Mouse (Mus musculus) layer of hippocampus, adult 18-20 months (tissue): ENCODE measurements around the gene Cyp3a13. TPM values are rescaled to one million over a fixed set of nuclear protein-coding genes. Genes with fewer than 3 reads are reported as not detected.
"Not testable (repeated sequence)": the region's sequence is repeated elsewhere in the genome, so short reads cannot be mapped to it uniquely, and the experiment has no call there.

Source experiments
- DNase-seq, 2 experiments: peaks; one replicate each; pipeline ENCODE4 v3.0.0; 2022; ENCODE audit warnings: low spot score in 2 of 2
- long read RNA-seq: library from polyadenylated mRNA; stranded (forward); transcript quantifications from one replicate; pipeline ENCODE4 v2.0.0, GENCODE M21; 2021
- total RNA-seq, 2 experiments: library from RNA; stranded (reverse); gene quantifications; 2 replicates each; pipeline ENCODE4 v1.2.3; 2021

The Cyp3a13 gene
- total RNA-seq = under 1 TPM; 0.15 to 0.25 TPM
- long read RNA-seq = 0 reads

DNA sequence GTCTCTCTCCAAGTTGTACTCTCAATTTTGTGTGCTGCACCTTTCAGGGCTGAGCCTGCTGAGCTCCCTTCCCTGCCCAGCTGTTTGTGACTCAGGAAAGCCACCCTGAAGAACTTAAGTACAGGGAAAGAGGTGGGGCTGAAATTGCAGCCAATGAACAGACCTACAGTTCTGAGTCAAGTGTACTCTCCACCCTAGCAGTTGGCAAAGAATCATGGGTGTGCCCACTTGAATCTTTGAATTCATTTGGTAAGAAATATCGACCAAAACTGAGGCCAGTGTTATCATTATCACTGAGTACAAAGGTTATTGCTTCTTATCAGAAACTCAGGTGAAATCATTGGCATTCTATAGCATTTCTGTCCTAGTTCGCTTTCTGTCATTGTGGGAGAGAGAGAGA is at the start of gene Cyp3a13:
Gene Cyp3a13, minus strand, starts transcription at position 88 of the 400 bp plus-strand sequence.
- no peak for DNase-seq

DNA sequence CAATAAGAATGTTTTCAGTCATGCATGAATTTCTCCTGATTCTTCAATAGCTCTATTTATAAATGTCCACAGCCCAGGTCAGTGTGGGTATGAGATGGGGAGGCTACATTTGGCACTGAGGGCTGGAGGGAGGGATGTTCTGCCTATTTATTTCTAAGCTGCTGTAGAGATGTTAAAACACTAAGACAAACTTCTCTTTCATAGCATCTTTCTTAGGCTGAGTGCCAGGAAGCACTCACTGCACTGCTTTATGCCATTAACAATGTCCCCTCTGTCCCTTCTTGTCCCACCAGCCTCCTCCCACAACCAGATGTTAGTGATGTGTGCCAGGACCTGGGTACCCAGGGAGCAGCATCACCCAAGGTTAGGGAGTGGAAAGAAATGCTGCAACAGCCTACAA is 45.1 kb upstream of the Cyp3a13 start:
- peak; percentile 11 to 70 for DNase-seq

DNA sequence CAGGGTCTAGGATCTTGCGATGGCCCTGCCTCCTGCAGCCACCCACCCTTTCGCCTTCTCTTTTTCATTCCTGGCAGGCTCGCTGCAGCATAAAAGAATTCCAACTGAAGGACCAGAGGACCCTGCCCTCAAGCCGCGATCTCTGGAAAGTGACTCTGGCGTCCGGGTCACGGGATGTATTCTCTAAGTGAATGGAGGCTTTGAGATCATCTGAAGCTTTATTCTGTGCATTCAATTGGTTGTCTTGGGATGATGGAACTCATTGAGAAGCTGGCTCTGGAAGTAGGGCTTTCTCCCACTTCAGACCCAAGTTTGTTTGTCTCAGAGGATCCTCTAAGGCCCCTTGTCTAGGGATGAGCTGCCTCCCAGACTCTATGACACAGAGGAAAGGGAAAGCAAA is 41.5 kb upstream of the Cyp3a13 start, which contains the start of gene Gjc3:
Gene Gjc3, minus strand, starts transcription at position 154 of the 400 bp plus-strand sequence.
- DNase-seq = peak in 1 of 2 experiments; percentile 22

DNA sequence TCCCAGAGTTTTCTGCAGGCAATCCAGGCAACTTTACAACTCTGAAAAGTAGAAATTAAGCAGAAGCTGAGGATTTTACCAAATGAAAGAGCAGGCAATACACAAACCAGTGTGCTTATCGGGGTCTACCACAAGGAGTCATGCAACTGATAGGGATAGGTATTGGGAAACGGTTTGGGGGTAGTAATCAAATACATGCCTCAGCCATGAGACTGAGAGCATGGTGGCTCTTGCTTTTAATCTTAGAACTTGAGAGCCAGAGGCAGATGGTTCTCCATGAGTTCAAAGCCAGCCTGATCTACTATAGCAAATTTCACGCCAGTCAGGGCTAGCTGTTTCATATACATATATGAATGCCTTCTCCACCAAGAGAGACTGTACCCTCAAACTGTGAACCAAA is 35.0 kb upstream of the Cyp3a13 start:
- DNase-seq = no peak

DNA sequence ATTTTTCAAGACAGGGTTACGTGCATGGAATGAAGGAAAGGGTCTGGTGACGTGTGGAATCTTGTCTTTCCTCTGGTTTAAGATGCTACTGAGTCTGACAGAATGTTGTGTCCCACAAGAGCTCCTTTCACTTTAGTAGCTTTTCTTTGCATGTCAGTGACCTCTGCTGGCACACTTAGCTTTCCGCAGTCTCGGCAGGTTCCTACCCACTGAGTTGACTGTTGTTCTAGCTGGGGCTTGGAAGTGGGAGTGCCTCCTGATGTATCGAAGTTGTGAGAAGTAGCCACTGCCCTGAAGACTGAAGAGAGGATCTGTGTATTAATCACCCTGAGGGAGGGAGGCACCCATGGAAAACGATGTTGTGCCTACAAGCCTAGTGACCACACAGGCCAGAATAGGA is 29.8 kb upstream of the Cyp3a13 start:
- DNase-seq = peak in 1 of 2 experiments; percentile 30

DNA sequence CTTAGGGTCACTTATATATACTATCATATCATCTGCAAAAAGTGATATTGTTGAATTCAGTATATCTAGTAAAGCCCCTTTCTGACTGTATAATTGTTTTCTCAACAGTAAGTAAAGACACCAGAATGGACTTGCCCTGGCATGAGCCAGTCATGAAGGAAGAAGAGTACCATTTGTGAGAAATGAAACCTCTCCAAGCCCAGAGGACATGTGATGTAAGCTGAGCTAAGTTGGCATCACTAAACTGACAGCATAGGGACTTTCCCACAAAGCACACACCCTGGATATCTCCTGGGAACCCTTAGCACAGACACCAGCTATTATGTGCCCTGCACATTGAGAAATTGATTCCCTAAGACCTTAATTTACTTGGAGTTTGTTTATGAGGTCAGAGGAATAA is 25.9 kb upstream of the Cyp3a13 start:
- DNase-seq = no peak

DNA sequence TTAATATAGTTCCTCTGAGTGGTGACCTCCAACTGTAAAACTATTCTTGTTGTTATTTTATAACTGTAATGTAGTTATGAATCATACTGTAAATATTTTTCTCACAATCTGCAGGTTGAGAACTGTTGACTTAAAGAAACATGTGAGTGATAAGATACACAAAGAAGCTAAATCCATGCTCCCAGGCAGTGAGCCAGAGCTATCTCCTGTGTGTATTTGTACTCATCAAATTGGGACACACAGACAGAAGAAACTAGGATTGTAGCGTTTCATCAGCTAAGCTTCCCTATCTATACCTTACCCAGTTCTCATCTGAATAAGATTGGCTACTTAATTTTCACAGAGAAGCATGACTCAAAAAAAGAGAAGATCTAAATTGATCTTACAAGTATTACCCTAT is 21.7 kb upstream of the Cyp3a13 start:
- DNase-seq = no peak

DNA sequence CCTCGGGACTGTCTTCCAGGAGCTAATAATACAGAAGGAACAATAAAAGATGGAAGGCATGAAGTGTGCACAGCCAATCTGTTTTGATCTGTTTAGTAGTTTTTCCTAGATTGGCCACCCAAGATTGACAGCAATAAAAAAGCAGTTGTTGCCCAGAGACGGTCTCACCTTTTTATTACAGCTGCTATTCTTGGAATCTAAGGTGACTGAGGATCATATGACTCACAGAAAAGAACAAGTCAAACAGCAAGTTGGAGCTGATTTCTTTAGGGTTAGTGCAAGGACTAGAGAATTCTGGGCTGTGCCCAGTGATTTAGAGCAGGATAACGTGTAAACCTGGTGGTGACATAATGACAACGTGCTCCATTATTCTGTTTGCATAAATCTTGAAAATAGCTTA is 19.5 kb upstream of the Cyp3a13 start:
- DNase-seq = no peak

DNA sequence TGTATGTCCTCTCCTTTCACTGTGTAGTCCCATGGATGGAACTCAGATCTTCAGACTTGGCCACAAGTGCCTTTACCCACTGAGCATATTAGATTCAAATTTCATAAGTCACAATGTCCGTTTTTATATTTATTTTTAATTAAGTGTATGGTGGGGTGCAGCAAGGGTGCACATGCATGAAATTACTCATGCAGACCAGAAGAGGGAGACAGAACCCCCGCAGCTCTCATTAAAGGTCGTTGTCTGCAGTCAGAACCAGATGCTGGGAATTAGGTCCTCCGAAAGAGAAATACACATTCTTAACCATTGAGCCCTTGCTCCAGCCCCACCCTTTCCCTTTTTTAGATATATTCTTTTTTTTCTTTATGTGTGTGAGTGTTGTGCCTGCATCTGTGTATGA is 15.8 kb upstream of the Cyp3a13 start:
- no peak for DNase-seq

DNA sequence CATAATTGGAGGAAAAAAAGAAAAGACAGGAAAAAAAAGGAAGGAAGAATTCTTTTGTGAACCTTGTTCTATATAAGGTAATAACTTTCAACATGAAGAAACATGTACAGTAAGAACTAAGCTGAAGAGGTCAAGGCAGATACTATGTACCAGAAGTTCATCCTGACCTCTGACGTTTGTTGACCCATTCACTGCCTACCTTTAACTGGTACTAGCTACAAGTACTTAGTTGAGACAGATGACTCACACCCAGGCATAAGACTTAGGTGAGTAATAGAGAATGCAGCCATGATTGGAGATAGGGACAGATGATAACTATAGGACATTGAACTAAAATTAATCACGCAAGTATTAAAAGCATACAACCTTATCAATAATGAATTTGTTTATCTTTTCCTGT is 15.1 kb upstream of the Cyp3a13 start:
- no peak for DNase-seq

DNA sequence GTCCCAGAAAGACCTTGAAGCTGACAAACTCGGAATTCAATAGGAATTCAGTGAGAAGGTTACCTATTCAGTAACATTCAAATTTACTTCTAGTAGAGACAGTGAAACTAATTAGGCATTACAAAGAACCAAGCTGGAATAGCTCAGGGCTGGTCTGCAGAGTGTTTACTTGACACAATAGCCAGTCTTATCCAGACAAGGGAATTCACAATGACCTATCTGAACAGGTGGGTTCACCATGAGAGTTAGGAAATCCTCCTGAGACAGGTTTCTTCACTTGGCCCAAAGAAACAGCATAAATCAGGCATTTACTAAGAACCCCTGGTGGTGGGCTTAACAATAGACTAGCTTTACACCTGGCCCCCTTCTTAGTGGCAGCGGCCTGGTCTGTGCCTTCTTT is 12.5 kb upstream of the Cyp3a13 start:
- not testable (repeated sequence) for DNase-seq

DNA sequence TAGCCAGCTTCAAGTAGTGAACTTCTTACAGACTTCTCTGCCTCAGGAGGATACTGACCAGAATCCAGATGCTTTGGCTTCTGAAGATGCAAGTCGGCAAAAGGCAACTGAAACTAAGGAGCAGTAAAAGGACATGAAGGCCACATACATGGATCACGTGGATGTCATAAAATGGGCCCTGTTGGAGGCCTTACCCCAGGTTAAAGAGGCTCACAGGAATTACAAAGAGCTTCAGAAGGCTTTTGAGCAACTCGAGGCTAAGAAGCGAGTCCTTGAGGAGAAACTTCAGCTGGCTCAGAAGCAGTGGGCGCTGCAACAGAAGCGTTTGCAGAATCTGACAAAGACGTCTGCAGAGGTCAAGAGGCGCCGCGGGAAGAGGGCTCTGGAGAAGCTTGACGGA is 7.0 kb upstream of the Cyp3a13 start:
- DNase-seq = no peak

DNA sequence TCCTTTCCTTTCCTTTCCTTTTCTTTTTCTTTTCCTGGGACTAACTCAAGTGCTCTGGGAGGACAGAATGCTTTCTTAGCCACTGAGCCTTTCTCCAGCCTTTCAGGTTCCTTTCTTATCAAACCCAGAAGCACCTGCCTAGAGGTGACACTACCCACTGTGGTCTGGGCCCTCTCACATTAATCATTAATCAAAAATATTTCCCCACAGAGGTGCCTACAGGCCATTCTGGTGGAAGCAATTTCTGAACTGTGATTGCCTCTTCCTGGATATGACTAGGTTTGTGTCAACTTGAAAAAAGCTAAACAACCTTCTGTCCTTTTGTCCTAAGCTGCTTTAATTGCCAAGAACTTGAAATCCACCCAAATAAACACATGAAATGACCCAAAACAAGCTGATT is 752 bp upstream of the Cyp3a13 start:
- no peak for DNase-seq

DNA sequence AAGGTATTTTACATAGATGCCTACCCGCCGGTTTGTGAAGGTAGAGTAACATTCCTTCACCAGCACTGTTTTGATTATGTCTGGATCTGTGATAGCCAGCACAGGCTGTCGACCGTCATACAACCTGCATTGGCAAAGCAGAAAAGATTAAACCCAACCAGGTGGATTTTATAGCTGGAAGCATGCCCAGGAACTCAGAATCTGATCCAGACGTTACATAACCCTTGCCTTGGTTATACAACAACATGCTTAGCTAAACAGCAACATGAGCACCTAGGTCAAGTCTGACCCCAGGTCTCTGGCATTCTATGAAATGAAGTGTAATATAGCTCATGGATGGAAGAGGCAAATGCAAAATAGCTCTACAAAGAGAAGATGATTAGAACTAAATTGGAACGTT is 5.9 kb downstream of the Cyp3a13 start:
- DNase-seq = no peak

DNA sequence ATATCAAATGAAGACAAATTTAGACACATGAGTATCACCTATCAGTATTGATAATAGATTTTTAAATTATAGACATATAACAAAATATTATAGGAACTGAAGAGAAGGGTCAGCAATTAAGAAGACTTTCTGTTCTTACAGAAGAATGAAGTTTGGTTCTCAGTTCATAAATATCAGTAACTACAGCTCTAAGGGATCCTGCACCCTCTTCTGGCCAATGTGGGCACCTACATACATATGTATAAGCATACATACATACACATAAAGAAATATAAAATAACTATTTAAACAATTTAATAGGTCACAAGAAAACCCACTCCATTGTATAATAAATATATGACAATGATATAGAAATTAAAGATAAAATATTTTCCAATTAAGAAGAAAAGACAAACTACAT is 6.9 kb downstream of the Cyp3a13 start:
- DNase-seq = no peak

DNA sequence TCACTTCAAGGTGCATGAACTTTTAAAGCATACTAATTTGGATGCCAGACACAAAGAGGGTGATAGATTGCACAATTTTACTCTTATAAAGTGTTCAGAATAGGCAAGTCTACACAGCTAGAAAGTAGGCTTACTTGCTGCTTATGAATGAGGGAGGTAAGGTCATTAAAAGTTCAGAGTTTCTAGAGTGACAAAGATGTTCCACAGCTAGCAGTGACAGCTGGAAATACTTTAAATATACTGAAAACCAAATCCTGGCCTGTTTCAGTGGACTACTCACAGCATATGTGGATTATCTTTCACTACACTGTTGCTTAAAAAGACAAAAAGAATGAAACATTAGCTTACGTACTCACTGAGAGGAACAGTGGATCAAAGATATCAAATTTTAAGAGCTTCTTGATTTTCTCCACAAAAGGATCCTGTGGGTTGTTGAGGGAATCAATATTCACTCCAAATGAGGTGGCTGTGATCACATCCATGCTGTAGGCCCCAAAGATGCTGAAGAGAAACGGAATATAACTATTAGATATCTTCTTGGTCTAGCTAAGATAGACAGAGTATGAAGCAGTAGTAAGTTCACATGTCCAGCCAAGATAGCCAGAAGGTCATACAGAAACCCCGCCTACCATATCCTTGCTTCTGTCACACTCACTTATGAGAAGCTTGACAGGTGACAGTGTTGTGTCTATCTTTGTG is 11.7 kb downstream of the Cyp3a13 start:
- no peak for DNase-seq

DNA sequence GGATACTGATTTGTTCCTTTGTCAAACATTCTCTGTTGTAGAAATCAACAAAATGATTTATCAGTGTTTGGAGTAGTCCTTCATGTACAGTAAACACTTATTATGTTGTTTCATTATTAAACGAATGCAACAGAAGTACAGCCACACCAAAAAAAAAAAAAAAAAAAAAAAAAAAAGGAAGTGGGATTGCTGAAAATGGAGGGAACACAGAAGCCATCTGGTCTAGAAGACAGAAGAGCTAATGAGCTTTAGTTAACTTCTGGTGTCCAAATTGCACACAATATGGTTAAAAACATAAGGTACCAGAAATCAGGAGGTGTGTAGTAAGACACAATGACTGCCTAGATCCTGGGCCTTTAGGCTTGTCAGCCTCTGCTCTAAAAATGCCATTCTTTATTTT is 23.6 kb downstream of the Cyp3a13 start:
- peak in 1 of 2 experiments; percentile 8 for DNase-seq

DNA sequence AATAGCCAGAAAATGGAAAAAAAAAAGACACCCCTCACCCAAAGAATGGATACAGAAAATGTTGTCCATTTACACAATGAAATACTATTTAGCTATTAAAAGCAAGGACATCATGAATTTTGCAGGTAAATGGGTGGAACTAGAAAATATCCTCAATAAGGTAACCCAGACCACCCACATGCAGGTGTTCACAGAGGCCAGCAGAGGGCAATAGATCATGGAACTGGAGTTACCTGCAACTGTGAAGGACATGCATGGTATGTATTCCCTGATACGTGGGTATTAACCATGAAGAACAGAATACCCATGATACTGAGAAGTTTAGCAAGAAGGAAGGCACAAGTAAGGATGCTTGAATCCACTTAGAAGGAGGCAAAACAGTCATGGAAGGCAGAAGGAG is 28.5 kb downstream of the Cyp3a13 start:
- DNase-seq = no peak

DNA sequence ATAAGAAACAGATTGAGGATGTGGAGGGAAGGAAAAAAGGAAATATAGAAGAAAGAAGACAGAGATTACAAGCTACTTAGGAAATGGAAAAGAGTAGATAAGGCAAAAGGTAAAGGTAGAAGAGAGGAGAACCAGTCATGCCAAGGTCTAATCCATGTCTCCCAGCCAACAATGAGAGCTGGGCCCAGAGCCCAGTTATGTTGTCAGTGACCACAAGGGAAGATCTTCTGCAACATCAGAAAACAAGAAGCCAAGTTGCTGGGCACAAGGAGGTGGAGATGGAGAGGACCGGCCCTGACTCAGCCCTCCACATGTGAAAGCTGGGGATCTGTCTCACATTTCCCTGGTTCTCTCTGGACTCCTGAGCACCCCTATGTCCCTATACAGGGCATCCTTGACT is 33.8 kb downstream of the Cyp3a13 start:
- DNase-seq = no peak

DNA sequence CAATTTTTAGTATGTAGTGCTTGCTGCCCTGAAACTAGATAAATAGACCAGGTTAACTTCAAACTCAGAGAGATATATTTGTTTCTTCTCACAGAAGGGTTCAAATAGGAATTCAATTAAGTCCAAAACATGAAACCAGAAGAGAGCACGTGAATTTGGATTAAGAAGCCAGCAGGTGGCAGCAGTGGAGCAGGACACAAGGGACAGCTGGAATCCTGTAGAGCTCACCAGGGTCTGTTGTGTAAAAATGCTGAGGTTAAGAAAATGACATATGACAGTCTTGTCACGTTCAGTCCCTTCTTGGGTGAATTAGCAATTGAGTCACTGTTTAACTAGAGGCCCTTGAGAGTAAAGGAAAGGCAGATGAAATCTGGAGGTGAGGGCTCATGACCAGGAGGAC is 35.5 kb downstream of the Cyp3a13 start:
- peak; percentile 45 to 74 for DNase-seq

DNA sequence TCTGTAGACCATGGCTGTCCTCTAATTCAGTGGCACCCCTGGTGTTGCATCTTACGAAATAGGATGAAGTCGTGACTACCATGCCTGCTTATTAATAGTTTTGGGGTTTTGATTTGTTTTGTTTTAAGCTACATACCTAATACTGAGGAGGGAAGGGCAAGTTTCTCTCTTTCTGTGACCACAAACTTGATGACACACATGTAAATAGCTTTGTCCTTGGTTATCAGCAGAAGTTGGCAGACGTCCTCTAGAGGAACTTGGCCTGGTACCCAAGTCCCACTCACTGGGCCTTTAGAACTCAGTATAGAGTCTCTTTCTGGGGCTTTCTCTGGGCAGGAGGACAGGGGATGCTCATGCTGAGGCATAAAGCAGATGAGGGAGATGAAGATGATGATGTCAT is 38.1 kb downstream of the Cyp3a13 start:
- DNase-seq = no peak

DNA sequence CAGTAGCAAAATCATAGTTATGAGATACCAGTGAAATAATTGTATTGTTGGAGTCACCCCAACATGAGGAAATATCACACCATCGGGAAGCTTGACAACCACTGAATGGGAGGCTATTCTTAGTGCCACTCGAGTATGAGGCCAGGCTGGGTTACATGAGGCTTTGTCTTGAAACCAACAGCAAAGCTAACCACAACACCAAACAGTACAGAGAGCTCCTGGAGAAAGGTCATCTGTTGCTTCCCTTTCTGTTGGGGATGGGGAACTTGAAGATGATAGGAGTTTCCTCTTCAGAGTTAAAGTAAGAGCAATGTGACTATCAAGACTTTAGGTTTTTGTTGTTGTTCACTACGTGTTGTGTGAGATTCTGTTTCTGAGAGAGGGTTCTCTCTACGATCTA is 38.5 kb downstream of the Cyp3a13 start:
- no peak for DNase-seq

DNA sequence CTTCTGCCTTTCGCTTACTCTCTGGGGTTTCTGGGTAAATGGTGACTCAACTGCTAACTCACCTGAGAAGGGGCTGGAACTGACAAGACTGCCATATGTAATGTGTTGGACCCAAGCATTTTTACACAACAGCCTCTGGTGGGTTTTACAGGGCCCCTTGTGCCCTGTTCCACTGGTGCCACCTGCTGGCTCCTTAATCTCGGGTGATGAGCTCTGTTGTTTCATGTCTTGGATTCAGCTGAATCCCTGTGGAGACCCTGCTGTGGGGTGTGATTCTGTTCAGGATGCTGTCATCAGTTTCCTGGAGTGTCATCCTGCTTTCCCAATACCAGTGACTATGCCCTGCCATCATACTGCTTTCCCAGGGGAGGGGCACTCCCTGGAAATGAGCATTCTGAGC is 43.6 kb downstream of the Cyp3a13 start:
- peak in 1 of 2 experiments; percentile 12 for DNase-seq

DNA sequence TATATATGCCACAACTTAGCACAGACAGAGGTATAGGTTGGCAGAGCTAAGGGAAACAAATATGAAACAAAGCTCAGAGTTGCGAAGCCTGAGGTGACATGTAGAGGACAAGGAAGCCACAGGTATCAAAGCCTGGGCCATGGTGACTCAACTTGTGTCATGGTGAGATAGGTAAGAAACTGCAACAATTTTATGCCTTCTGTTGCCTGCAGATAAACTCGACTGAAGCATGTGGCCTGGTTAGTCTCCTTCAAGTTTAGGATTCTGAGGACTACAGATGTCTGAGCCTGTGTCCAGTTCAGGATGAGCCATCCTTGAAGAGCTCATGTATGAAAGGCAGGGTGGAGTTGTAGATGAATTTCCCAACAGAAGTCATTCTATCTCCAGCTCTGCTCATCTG is 46.4 kb downstream of the Cyp3a13 start:
- DNase-seq = no peak
